Mouse (Mus musculus): ENCODE results near the gene Clasp1. TPM values are rescaled to one million over a fixed set of nuclear protein-coding genes. Genes with fewer than 3 reads are reported as not detected.

The Clasp1 gene
- polyA plus RNA-seq, 1 experiment from 2014 or later: 61.3 TPM

- 9% methylated on average over 8 of the region's 8 CpGs for WGBS
- H3K36me3 ChIP-seq: peaks cover 12% of the 10 kb centered on the region; the same call in 1 of the 2 replicates
- peaks cover 17% of the 10 kb centered on the region for H3K4me1 ChIP-seq
- no peaks in the 10 kb centered on the region for H3K27me3 ChIP-seq
- peak overlapping the region; percentile 94 for H3K9ac ChIP-seq
- peak overlapping the region; percentile 81 for H3K4me2 ChIP-seq
- H3K4me3 ChIP-seq: peak overlapping the region; percentile 97
- H3K27ac ChIP-seq: peak overlapping the region; percentile 94
- no peak for ATAC-seq (ENCODE audit: insufficient number of reproducible peaks, insufficient read depth, low FRiP score, low TSS enrichment, low read depth)
- H3K9me3 ChIP-seq: no peaks in the 10 kb centered on the region
Measured at GRCm38 (mm10) chr1:118390266-118390660, 1.4 kb downstream of the Clasp1 start.

DNA sequence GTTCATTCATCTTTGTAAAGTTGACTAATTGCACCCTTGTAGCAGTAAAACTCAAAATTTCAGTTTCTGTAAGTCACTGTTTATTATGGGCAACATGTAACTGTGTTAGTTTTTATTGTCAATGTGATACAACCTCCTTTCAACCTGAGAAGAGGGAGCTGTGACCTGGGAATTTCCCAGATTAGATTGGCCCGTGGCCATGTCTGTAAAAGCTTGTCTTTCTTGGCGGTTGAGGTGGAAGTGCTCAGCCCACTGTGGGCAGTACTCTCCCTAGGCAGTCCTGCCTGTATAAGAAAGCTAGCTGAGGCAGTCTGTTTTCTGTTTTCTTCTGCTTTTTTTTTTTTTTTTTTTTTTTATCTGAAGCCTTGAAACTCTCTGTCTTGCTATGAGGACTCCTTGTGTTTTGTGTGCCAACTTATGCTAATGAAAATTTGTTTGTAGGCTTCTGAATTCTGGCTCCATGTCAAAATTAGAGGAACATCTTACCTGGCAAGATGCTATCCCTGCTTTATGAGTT, 2.1 kb downstream of the Clasp1 start:
- ATAC-seq (ENCODE audit: insufficient number of reproducible peaks, insufficient read depth, low FRiP score, low TSS enrichment, low read depth): no peak
- peaks cover 16% of the 10 kb centered on the region for H3K36me3 ChIP-seq
- peak overlapping the region; percentile 81 for H3K4me2 ChIP-seq
- 77% methylated on average over 2 of the region's 2 CpGs for WGBS
- peaks cover 17% of the 10 kb centered on the region for H3K4me1 ChIP-seq
- no peaks in the 10 kb centered on the region for H3K27me3 ChIP-seq
- no peak overlapping the region for H3K27ac ChIP-seq
- H3K9me3 ChIP-seq: no peaks in the 10 kb centered on the region
- H3K4me3 ChIP-seq: peak overlapping the region; percentile 97
- H3K9ac ChIP-seq: peak overlapping the region; percentile 94; the same call in 1 of the 2 replicates

DNA sequence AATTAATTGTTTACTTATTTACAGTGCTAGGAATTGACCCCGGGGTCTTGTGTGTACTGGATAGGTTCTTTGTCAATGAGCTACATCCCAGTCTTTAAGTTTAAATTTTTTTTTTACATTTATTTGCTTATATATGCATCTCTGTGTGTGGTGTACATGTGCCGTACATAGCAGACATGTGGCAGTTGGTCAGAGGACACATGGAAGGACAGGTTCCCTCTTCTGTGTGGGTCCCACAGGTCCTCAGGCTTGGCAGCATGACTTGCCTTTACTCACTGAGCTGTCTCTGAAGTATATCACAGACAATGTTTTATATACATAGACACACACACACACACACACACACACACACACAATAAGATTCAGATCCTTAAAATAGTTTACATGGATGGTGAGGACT, 3.4 kb downstream of the Clasp1 start:
- Histone ChIP-seq H3K4me2 (no peak overlapping the region), H3K27me3 (no peaks in the 10 kb centered on the region), H3K9me3 (no peaks in the 10 kb centered on the region), H3K4me1 (peaks cover 17% of the 10 kb centered on the region), H3K4me3 (no peak overlapping the region), H3K9ac (no peak overlapping the region), H3K36me3 (peaks cover 21% of the 10 kb centered on the region), H3K27ac (no peak overlapping the region)
- 88% methylated on average over 2 of the region's 2 CpGs for WGBS
- no peak for ATAC-seq (ENCODE audit: insufficient number of reproducible peaks, insufficient read depth, low FRiP score, low TSS enrichment, low read depth)

DNA sequence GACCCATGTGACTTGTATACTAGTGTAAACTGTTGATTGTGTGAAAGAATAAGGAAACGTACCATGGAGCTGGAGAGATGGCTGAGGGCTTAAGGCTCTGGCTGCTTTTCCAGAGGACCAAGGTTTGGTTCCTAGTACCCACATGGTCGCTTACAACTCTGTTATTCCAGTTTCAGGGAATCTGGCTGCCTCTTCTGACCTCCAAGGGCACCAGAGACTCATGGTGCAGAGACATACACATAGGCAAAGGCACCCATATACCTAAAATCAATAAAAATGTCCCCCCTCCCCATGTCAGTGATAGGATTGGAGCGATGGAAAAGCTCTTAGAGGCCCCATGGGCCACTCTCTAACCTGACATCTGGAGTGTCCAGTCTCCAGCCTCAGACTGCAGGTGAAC, 5.1 kb downstream of the Clasp1 start:
- Histone ChIP-seq H3K4me3 (no peak overlapping the region), H3K27me3 (no peaks in the 10 kb centered on the region), H3K36me3 (peaks cover 21% of the 10 kb centered on the region), H3K4me1 (peaks cover 13% of the 10 kb centered on the region), H3K27ac (no peak overlapping the region), H3K9me3 (no peaks in the 10 kb centered on the region), H3K4me2 (no peak overlapping the region), H3K9ac (no peak overlapping the region)
- WGBS: 90% methylated on average over 3 of the region's 3 CpGs
- ATAC-seq (ENCODE audit: insufficient number of reproducible peaks, insufficient read depth, low FRiP score, low TSS enrichment, low read depth): no peak

- Histone ChIP-seq H3K27ac (no peak overlapping the region), H3K9me3 (no peaks in the 10 kb centered on the region), H3K36me3 (peaks cover 26% of the 10 kb centered on the region), H3K9ac (no peak overlapping the region), H3K4me3 (no peak overlapping the region), H3K4me1 (0 out of 2 replicates have a peak, but pooled peaks cover 6% of the 10 kb centered on the region), H3K4me2 (no peak overlapping the region), H3K27me3 (no peaks in the 10 kb centered on the region)
- no peak for ATAC-seq (ENCODE audit: insufficient number of reproducible peaks, insufficient read depth, low FRiP score, low TSS enrichment, low read depth)
- WGBS: 92% methylated on average over 9 of the region's 9 CpGs
Measured at GRCm38 (mm10) chr1:118397866-118398265, 9.0 kb downstream of the Clasp1 start.

DNA sequence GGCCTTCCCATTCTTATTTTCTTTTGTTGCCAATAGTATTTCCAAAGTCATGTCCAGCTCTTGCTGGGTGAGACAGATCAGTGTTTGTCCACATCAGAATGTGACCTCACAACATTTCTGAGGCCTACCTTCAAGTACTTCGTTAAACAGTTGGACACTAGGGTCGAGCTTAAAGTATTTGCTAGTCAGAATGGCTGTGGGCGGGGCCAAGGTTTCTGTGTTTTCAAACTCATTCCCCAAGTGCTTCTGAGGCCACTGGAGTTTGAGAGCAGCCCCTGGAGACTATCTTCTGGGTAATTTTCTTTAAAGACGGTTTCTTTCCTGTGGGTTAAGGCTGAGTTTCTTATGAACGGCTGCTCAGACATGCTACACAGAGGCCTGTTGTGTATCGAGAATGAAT, 9.7 kb downstream of the Clasp1 start:
- no peak for ATAC-seq (ENCODE audit: insufficient number of reproducible peaks, insufficient read depth, low FRiP score, low TSS enrichment, low read depth)
- WGBS: 62% methylated on average over 6 of the region's 6 CpGs
- H3K36me3 ChIP-seq: peaks cover 23% of the 10 kb centered on the region

DNA sequence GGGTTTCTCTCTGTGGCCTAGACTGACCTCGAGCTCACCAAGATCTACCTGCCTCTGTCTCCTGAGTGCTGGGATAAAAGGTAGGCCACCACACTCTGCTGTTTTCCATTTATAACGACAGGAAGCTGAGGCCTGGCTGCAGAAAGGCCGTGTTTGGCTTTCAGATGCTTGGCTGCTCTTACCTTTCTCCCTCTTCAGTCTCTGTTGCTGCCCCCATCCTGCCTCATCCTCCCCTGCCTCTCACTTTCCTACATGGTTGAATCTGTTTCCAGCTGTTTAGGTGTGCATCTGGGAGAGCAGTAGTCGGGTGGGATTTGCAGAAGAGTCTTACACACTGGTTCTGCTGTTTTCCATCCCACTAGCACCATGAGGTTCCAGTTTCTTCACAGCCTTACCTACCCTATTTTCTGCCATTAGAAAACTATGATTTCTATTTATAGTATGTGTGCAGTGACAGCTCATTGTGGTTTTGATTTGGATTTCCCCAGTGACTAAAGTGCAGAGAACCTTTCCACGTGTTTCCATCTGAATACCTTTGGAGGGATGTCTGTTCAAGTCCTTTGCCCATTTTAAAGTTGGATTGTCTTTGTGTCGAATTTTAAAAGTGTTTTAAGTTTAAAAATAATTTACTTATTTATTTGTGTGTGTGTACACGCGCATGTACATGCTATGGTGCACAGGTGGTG, 10.9 kb downstream of the Clasp1 start:
- no peaks in the 10 kb centered on the region for H3K9me3 ChIP-seq
- 81% methylated on average over 8 of the region's 8 CpGs for WGBS
- H3K27ac ChIP-seq: no peak overlapping the region
- 0 out of 2 replicates have a peak, but pooled peaks cover 6% of the 10 kb centered on the region for H3K4me1 ChIP-seq
- no peak overlapping the region for H3K4me2 ChIP-seq
- H3K36me3 ChIP-seq: peaks cover 13% of the 10 kb centered on the region
- H3K4me3 ChIP-seq: no peak overlapping the region
- H3K9ac ChIP-seq: no peak overlapping the region
- no peak for ATAC-seq (ENCODE audit: insufficient number of reproducible peaks, insufficient read depth, low FRiP score, low TSS enrichment, low read depth)
- no peaks in the 10 kb centered on the region for H3K27me3 ChIP-seq

More for the DNA sequence above, 9.7 kb downstream of the Clasp1 start:
- Histone ChIP-seq H3K9ac (no peak overlapping the region), H3K9me3 (no peaks in the 10 kb centered on the region), H3K27ac (no peak overlapping the region), H3K27me3 (no peaks in the 10 kb centered on the region), H3K4me1 (0 out of 2 replicates have a peak, but pooled peaks cover 6% of the 10 kb centered on the region), H3K4me2 (no peak overlapping the region), H3K4me3 (no peak overlapping the region)

GRCm38 (mm10) chr1:118401991-118402390, 13.1 kb downstream of the Clasp1 start:
- Histone ChIP-seq H3K9ac (no peak overlapping the region), H3K9me3 (no peaks in the 10 kb centered on the region), H3K36me3 (peaks cover 5% of the 10 kb centered on the region; the same call in 1 of the 2 replicates), H3K27me3 (no peaks in the 10 kb centered on the region), H3K27ac (no peak overlapping the region), H3K4me1 (0 out of 2 replicates have a peak, but pooled peaks cover 6% of the 10 kb centered on the region), H3K4me3 (no peak overlapping the region), H3K4me2 (no peak overlapping the region)
- 87% methylated on average over 4 of the region's 4 CpGs for WGBS
- no peak for ATAC-seq (ENCODE audit: insufficient number of reproducible peaks, insufficient read depth, low FRiP score, low TSS enrichment, low read depth)

DNA sequence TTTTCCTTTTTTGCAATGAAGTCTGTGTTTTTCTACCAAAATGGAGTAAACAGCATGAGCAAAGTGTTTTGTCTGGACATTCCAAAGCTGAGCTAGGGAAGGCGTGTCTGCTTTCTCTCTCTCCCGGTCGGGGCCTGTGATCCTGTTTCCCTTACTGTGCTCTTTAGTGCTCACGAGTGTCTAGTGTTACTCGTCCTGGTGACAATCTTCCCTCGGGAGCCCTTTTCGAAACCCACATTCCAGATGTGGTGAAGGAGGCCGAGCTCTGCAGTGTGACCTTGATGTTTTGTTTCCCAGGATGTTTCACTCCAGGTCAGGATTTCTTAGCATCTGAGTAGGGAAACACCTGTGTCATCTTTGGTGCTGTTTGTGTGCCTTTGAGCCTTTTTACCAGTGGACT, 13.7 kb downstream of the Clasp1 start:
- peaks cover 5% of the 10 kb centered on the region; the same call in 1 of the 2 replicates for H3K36me3 ChIP-seq
- H3K4me1 ChIP-seq: 0 out of 2 replicates have a peak, but pooled peaks cover 6% of the 10 kb centered on the region
- no peak overlapping the region for H3K4me2 ChIP-seq
- H3K27me3 ChIP-seq: no peaks in the 10 kb centered on the region
- no peaks in the 10 kb centered on the region for H3K9me3 ChIP-seq
- H3K4me3 ChIP-seq: no peak overlapping the region
- H3K27ac ChIP-seq: no peak overlapping the region
- no peak overlapping the region for H3K9ac ChIP-seq
- ATAC-seq (ENCODE audit: insufficient number of reproducible peaks, insufficient read depth, low FRiP score, low TSS enrichment, low read depth): no peak
- 24% methylated on average over 8 of the region's 8 CpGs for WGBS

GRCm38 (mm10) chr1:118402966-118403365, 14.1 kb downstream of the Clasp1 start:
- Histone ChIP-seq H3K36me3 (peaks cover 5% of the 10 kb centered on the region; the same call in 1 of the 2 replicates), H3K4me3 (no peak overlapping the region), H3K9ac (no peak overlapping the region), H3K4me1 (0 out of 2 replicates have a peak, but pooled peaks cover 6% of the 10 kb centered on the region), H3K27ac (no peak overlapping the region), H3K9me3 (no peaks in the 10 kb centered on the region), H3K27me3 (no peaks in the 10 kb centered on the region), H3K4me2 (no peak overlapping the region)
- WGBS: 87% methylated on average over 6 of the region's 6 CpGs
- ATAC-seq (ENCODE audit: insufficient number of reproducible peaks, insufficient read depth, low FRiP score, low TSS enrichment, low read depth): no peak

- H3K9ac ChIP-seq: no peak overlapping the region
- WGBS: 80% methylated on average over 3 of the region's 3 CpGs
- H3K9me3 ChIP-seq: no peaks in the 10 kb centered on the region
- no peak overlapping the region for H3K4me2 ChIP-seq
- no peak overlapping the region for H3K4me3 ChIP-seq
- no peak for ATAC-seq (ENCODE audit: insufficient number of reproducible peaks, insufficient read depth, low FRiP score, low TSS enrichment, low read depth)
- no peak overlapping the region for H3K27ac ChIP-seq
- 0 out of 2 replicates have a peak, but pooled peaks cover 6% of the 10 kb centered on the region for H3K4me1 ChIP-seq
- H3K27me3 ChIP-seq: no peaks in the 10 kb centered on the region
- peaks cover 5% of the 10 kb centered on the region; the same call in 1 of the 2 replicates for H3K36me3 ChIP-seq
Measured at GRCm38 (mm10) chr1:118403440-118403839, 14.6 kb downstream of the Clasp1 start.
